Mouse (Mus musculus): ENCODE measurements around the gene Olfr1512. TPM values are rescaled to one million over a fixed set of nuclear protein-coding genes. Genes with fewer than 3 reads are reported as not detected.
"Not testable (repeated sequence)": the region's sequence is repeated elsewhere in the genome, so short reads cannot be mapped to it uniquely, and the experiment has no call there.

Gene Olfr1512
- not detected for polyA plus RNA-seq (2021)

GRCm38 (mm10) chr14:52379068-52379467 lies at the start of gene Olfr1512:
Olfr1512 (minus strand) TSS chr14:52379168.
- CTCF ChIA-PET, result no interaction called here
- H3K27me3 ChIP-seq, result peaks cover 11% of the 10 kb centered on the region
- ATAC-seq (no peak), DNase-seq (ENCODE audit: low read depth, low spot score) (no peak)
- POLR2A ChIA-PET, result no interaction called here
- no peak for TF ChIP-seq CTCF (IDR thresholded peaks at IDR 0.05)
- in situ Hi-C loops (cut with MboI; ENCODE audit: low pct_unique_long_range_greater_than_20kb), result no loop called here

GRCm38 (mm10) chr14:52427686-52428085 lies 48.7 kb upstream of the Olfr1512 start:
- ChIA-PET CTCF (no interaction called here), POLR2A (no interaction called here)
- DNase-seq (ENCODE audit: low read depth, low spot score), result no peak
- in situ Hi-C loops (cut with MboI; ENCODE audit: low pct_unique_long_range_greater_than_20kb), result no loop called here
- ATAC-seq, result no peak
- TF ChIP-seq CTCF (IDR thresholded peaks at IDR 0.05), result no peak
- peaks cover 3% of the 10 kb centered on the region for H3K27me3 ChIP-seq

GRCm38 (mm10) chr14:52414273-52414672 lies 35.3 kb upstream of the Olfr1512 start, which contains the start of gene Olfr1510:
Olfr1510 (minus strand) TSS chr14:52414373.
- ATAC-seq, result no peak
- peaks cover 7% of the 10 kb centered on the region for H3K27me3 ChIP-seq
- DNase-seq (ENCODE audit: low read depth, low spot score), result no peak
- TF ChIP-seq CTCF (IDR thresholded peaks at IDR 0.05), result no peak
- in situ Hi-C loops (cut with MboI; ENCODE audit: low pct_unique_long_range_greater_than_20kb), result no loop called here
- ChIA-PET CTCF (no interaction called here), POLR2A (no interaction called here)

GRCm38 (mm10) chr14:52410142-52410919 lies 31.4 kb upstream of the Olfr1512 start:
- DNase-seq (ENCODE audit: low read depth, low spot score); POLR2A ChIA-PET; ATAC-seq; in situ Hi-C loops (cut with MboI; ENCODE audit: low pct_unique_long_range_greater_than_20kb); CTCF ChIA-PET: not testable (repeated sequence)
- H3K27me3 ChIP-seq, result peaks cover 13% of the 10 kb centered on the region

- in situ Hi-C loops (cut with MboI; ENCODE audit: low pct_unique_long_range_greater_than_20kb), result no loop called here
- no peaks in the 10 kb centered on the region for H3K27me3 ChIP-seq
- ATAC-seq, result no peak
- no peak for TF ChIP-seq CTCF (IDR thresholded peaks at IDR 0.05)
- CTCF ChIA-PET, result no interaction called here
- no peak for DNase-seq (ENCODE audit: low read depth, low spot score)
- POLR2A ChIA-PET, result no interaction called here
Observed at GRCm38 (mm10) chr14:52397279-52397678, 18.3 kb upstream of the Olfr1512 start, which contains the start of gene Olfr1511. Olfr1511 (minus strand) TSS chr14:52397379.

GRCm38 (mm10) chr14:52390084-52390848 lies 11.3 kb upstream of the Olfr1512 start:
- DNase-seq (ENCODE audit: low read depth, low spot score); CTCF ChIA-PET; H3K27me3 ChIP-seq; in situ Hi-C loops (cut with MboI; ENCODE audit: low pct_unique_long_range_greater_than_20kb); POLR2A ChIA-PET; ATAC-seq: not testable (repeated sequence)

GRCm38 (mm10) chr14:52368741-52369140 lies 10.2 kb downstream of the Olfr1512 start:
- TF ChIP-seq CTCF (IDR thresholded peaks at IDR 0.05), result no peak
- ATAC-seq (no peak), DNase-seq (ENCODE audit: low read depth, low spot score) (no peak)
- POLR2A ChIA-PET, result no interaction called here
- in situ Hi-C loops (cut with MboI; ENCODE audit: low pct_unique_long_range_greater_than_20kb), result no loop called here
- CTCF ChIA-PET, result no interaction called here
- H3K27me3 ChIP-seq, result peaks cover 4% of the 10 kb centered on the region

- ChIA-PET CTCF (no interaction called here), POLR2A (no interaction called here)
- no peak for TF ChIP-seq CTCF (IDR thresholded peaks at IDR 0.05)
- no peaks in the 10 kb centered on the region for H3K27me3 ChIP-seq
- ATAC-seq (no peak), DNase-seq (ENCODE audit: low read depth, low spot score) (no peak)
- in situ Hi-C loops (cut with MboI; ENCODE audit: low pct_unique_long_range_greater_than_20kb), result no loop called here
Observed at GRCm38 (mm10) chr14:52356308-52356707, 22.7 kb downstream of the Olfr1512 start, which contains the start of gene Olfr1513. Olfr1513 (minus strand) TSS chr14:52356408.

- ChIA-PET POLR2A (interaction anchor here (1.0 to 1.5 kb wide), 2 partner anchors 37 to 45 kb away, joined by 3 to 7 read pairs; no protein-coding TSS in a partner anchor), CTCF (interaction anchor here (1.0 to 6.2 kb wide), 5 partner anchors 19 to 216 kb away, joined by 3 to 56 read pairs (median 8); partner anchors contain the start of gene Mettl3)
- TF ChIP-seq CTCF (IDR thresholded peaks at IDR 0.05), result no peak
- in situ Hi-C loops (cut with MboI; ENCODE audit: low pct_unique_long_range_greater_than_20kb), result loop anchor here (5.0 to 10.0 kb wide), 2 partner anchors 42 to 435 kb away; no protein-coding TSS in a partner anchor
- DNase-seq (ENCODE audit: low read depth, low spot score) (no peak), ATAC-seq (no peak)
- H3K27me3 ChIP-seq, result peaks cover 7% of the 10 kb centered on the region
Observed at GRCm38 (mm10) chr14:52339512-52339852, 39.5 kb downstream of the Olfr1512 start.

GRCm38 (mm10) chr14:52338751-52339511 lies 40.0 kb downstream of the Olfr1512 start:
- CTCF ChIA-PET, result interaction anchor here (0.7 to 6.2 kb wide), 7 partner anchors 19 to 216 kb away, joined by 3 to 56 read pairs (median 3); partner anchors contain the start of gene Mettl3
- POLR2A ChIA-PET, result interaction anchor here (1.0 to 1.5 kb wide), 2 partner anchors 36 to 44 kb away, joined by 3 to 7 read pairs; no protein-coding TSS in a partner anchor
- ATAC-seq (peak; percentile 83), DNase-seq (ENCODE audit: low read depth, low spot score) (no peak)
- peak; percentile 84 for TF ChIP-seq CTCF (IDR thresholded peaks at IDR 0.05)
- H3K27me3 ChIP-seq, result peaks cover 7% of the 10 kb centered on the region
- in situ Hi-C loops (cut with MboI; ENCODE audit: low pct_unique_long_range_greater_than_20kb), result loop anchor here (5.0 to 10.0 kb wide), 2 partner anchors 42 to 434 kb away; no protein-coding TSS in a partner anchor

Data from Patski (cell line).